Mouse (Mus musculus): ENCODE data around the gene Cacng7.

DNA sequence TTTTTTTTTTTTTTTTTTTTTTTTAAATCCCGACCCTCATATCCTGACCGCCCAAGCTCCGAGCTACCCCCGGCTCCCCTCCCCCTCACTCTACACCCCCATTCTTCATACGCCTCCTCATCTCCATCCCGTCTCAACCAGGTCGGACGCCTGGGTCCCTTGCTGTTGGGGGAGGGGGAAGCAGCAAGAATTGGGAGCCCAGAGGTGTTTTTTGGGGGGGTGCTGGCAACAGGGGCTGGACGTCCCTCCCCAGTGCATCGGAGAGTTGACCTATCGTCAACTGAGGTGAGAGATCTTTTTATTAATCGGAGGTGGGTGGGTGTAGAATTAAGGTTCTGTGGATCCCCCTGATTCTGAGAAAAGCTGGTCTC, 58.3 kb downstream of the Cacng7 start:
- TF ChIP-seq CEBPB (IDR thresholded peaks at IDR 0.05; ENCODE audit: insufficient read depth, poor library complexity, severe bottlenecking) (no peak), MYOG (IDR thresholded peaks at IDR 0.05; ENCODE audit: control insufficient read depth in 1 of 3, insufficient read depth in 1 of 3, insufficient read length in 2 of 3, low read depth in 2 of 3) (no peak), MYOD1 (IDR thresholded peaks at IDR 0.05; ENCODE audit: control insufficient read depth in 1 of 3, insufficient read length in 2 of 3, low read depth in 2 of 3) (no peak), POLR2A (IDR thresholded peaks at IDR 0.05; ENCODE audit: insufficient read length, low read depth) (no peak), E2F4 (IDR thresholded peaks at IDR 0.05; ENCODE audit: insufficient read depth) (no peak), POLR2AphosphoS2 (IDR thresholded peaks at IDR 0.05; ENCODE audit: insufficient read length, low read depth) (no peak), TCF12 (IDR thresholded peaks at IDR 0.05; ENCODE audit: insufficient read depth, poor library complexity, severe bottlenecking) (no peak), USF1 (IDR thresholded peaks at IDR 0.05; ENCODE audit: low read depth) (no peak), MAX (IDR thresholded peaks at IDR 0.05; ENCODE audit: low read depth) (no peak)
